Mouse (Mus musculus): ENCODE results near the gene Lmo3. TPM values are rescaled to one million over a fixed set of nuclear protein-coding genes. Genes with fewer than 3 reads are reported as not detected.

Gene Lmo3
- total and polyA plus RNA-seq, 3 experiments: 0.39 to 2.0 (median 0.66) TPM

Other genes with a start within 250 kb of the Lmo3 start
- gene Igbp1b, start 76.6 kb upstream of the Lmo3 start, total RNA-seq (2021): not detected
- gene Igbp1b, start 76.6 kb upstream of the Lmo3 start, polyA plus RNA-seq (2012; rRNA removed): not detected in 2 replicates